Mouse (Mus musculus) liver, embryonic 11.5 days (tissue): Measurements from ENCODE around the gene Tmem35b. TPM values are rescaled to one million over a fixed set of nuclear protein-coding genes. Genes with fewer than 3 reads are reported as not detected.
"Not testable (repeated sequence)": the region's sequence is repeated elsewhere in the genome, so short reads cannot be mapped to it uniquely, and the experiment has no call there.

Experiments used
- ATAC-seq: fragments of 200-750 bp; cut with Nextera tagmentation; replicated peaks from 2 replicates; pipeline ENCODE4 v1.8.0; 2017; ENCODE audit warnings: moderate number of reproducible peaks, mild to moderate bottlenecking, moderate TSS enrichment, moderate library complexity; ENCODE audit not compliant: low FRiP score
- DNase-seq: peaks from one replicate; pipeline ENCODE4 v3.0.0-alpha.2; 2017; ENCODE audit warnings: low spot score
- H3K27ac ChIP-seq: fragments of 300-500 bp; sonication (generic); 2 replicates; pipeline ENCODE4 v1.5.1; 2014; ENCODE audit warnings: mild to moderate bottlenecking, low read depth, low read length, control low read depth
- H3K27me3 ChIP-seq: fragments of 300-500 bp; sonication (generic); replicated peaks from 2 replicates; pipeline ENCODE4 v1.6.1; 2014; ENCODE audit warnings: low read length, mixed read lengths; ENCODE audit not compliant: control insufficient read depth, insufficient read depth
- H3K36me3 ChIP-seq: fragments of 300-500 bp; sonication (generic); 2 replicates; pipeline ENCODE4 v1.6.1; 2014; ENCODE audit warnings: mild to moderate bottlenecking, low read length, moderate library complexity, mixed read lengths; ENCODE audit not compliant: control insufficient read depth, insufficient read depth
- H3K4me1 ChIP-seq: fragments of 300-500 bp; sonication (generic); replicated peaks from 2 replicates; pipeline ENCODE4 v1.6.1; 2014; ENCODE audit warnings: low read length, mixed read lengths; ENCODE audit not compliant: control insufficient read depth, insufficient read depth
- H3K4me2 ChIP-seq: fragments of 300-500 bp; sonication (generic); 2 replicates; pipeline ENCODE4 v1.6.1; 2014; ENCODE audit warnings: mild to moderate bottlenecking, control low read depth, moderate library complexity
- H3K4me3 ChIP-seq: fragments of 300-500 bp; sonication (generic); 2 replicates; pipeline ENCODE4 v1.5.1; 2014; ENCODE audit warnings: low read depth, low read length, control low read depth
- H3K9ac ChIP-seq: fragments of 300-500 bp; sonication (generic); 2 replicates; pipeline ENCODE4 v1.6.1; 2014; ENCODE audit warnings: low read depth, low read length, control low read depth
- H3K9me3 ChIP-seq: fragments of 300-500 bp; sonication (generic); 2 replicates; pipeline ENCODE4 v1.6.1; 2016; ENCODE audit warnings: low read length, inconsistent platforms, mixed read lengths; ENCODE audit not compliant: control insufficient read depth
- WGBS: fragments of 180-500 bp; shearing (Covaris S2); extraction: QIAGEN DNeasy Blood & Tissue Kit; methylation state at CpG from one replicate; pipeline ENCODE4 v1.1.7; 2014; 5-methylcytosine and 5-hydroxymethylcytosine counted together
- polyA plus RNA-seq: library from polyadenylated mRNA; unstranded; fragments of >200 nt; fragmentation: Nextera tagmentation; extraction: Ambion mirVana; gene quantifications from 2 replicates; pipeline ENCODE4 v1.2.1, GENCODE M21; 2014

Gene Tmem35b
- 11.7 and 14.1 TPM in 2 replicates for polyA plus RNA-seq

DNA sequence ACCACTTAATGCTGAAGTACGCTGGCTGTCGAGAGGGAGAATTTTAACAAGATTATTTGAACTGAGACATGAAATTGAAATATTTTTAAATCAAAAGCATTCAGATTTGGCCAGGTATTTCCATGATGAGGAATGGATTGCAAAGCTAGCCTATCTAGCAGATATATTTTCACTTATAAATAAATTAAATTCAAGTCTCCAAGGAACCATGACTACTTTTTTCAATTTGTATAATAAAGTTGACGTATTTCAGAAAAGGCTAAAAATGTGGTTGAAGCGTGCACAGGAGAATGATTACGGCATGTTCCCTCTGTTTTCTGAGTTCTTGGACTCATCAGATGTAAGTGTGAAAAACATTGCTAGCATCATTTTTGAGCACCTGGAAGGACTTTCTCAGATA, at the start of gene Tmem35b:
Gene Tmem35b (plus strand): TSS at position 301 of the 400 bp plus-strand sequence.
- ATAC-seq (no peak), DNase-seq (no peak)
- WGBS, result 92% methylated on average over 5 of the region's 5 CpGs

DNA sequence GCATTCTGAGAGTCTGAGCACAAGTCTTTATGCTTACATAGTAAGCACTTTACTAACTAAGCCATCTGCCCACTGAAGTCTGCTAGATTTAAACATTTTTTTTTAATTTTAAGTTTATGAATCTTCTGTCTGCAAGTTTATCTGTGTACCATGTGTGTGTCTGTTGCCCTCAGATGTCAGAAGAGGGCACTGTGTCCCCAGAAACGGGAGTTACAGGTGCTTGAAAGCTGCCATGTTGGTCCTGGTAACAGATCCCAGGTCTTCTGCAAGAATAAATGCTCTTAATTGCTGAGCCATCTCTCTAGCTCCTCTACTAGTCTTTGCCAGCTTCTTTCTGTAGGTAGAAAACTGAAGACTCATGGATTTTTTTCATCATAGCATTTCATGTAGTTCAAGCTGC, 48.6 kb upstream of the Tmem35b start:
- Histone ChIP-seq H3K4me2 (no peak overlapping the region), H3K36me3 (no peaks in the 10 kb centered on the region), H3K27me3 (no peaks in the 10 kb centered on the region), H3K4me1 (0 out of 2 replicates have a peak, but pooled peaks cover 4% of the 10 kb centered on the region), H3K4me3 (no peak overlapping the region), H3K9ac (no peak overlapping the region), H3K9me3 (no peaks in the 10 kb centered on the region), H3K27ac (no peak overlapping the region)
- 66% methylated on average over 1 of the region's 1 CpGs for WGBS
- DNase-seq (no peak), ATAC-seq (no peak)

More for the DNA sequence above, at the start of gene Tmem35b:
- Histone ChIP-seq H3K27me3 (no peaks in the 10 kb centered on the region), H3K4me1 (no peaks in the 10 kb centered on the region), H3K9ac (no peak within 1 kb of the TSS), H3K36me3 (no peaks in the 10 kb centered on the region; the same call in 1 of the 2 replicates), H3K4me3 (no peak within 1 kb of the TSS), H3K27ac (no peak within 1 kb of the TSS), H3K9me3 (no peaks in the 10 kb centered on the region), H3K4me2 (no peak within 1 kb of the TSS)

DNA sequence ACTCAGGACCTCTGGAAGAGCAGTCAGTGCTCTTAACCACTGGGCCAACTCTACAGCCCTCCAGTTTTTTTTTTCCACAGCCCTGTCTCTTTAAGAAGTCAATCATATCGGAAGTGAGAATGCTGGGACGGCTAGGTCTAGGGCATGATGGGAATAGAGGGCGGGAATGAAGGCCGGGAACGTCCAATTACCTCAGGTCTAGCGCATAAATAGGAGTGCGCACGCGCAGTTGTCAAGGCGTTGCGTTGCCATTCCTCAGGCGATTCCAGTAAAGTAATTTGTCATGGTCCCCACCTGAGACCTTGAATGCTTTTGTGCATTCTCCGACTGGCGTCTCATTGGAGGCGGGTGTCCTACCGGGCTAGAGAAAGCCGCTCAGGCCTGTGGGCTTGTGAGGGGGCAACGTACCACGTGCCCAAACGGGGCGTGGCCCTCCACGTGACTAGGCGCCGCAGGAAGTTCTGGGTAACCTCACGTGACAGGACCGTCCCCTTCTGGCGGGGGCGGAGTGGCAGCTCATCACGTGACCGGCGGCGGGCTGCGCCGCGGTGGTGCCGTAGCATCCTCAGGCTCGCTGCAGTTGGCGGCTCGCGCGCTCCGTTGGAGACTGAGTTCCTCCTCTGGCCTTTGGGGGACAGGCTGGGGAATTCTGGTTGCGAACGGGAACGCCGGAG, 46.5 kb upstream of the Tmem35b start, which contains the start of gene Zmym6:
Gene Zmym6 (plus strand): TSS at position 509 of the 674 bp plus-strand sequence.
- Histone ChIP-seq H3K9me3 (no peaks in the 10 kb centered on the region), H3K27ac (peak within 1 kb of the TSS; percentile 72), H3K4me2 (peak within 1 kb of the TSS; percentile 78), H3K4me1 (0 out of 2 replicates have a peak, but pooled peaks cover 4% of the 10 kb centered on the region), H3K36me3 (no peaks in the 10 kb centered on the region), H3K27me3 (no peaks in the 10 kb centered on the region), H3K9ac (peak within 1 kb of the TSS; percentile 69), H3K4me3 (peak within 1 kb of the TSS; percentile 69)
- WGBS, result under 1% methylated on average over 46 of the region's 46 CpGs
- peak; percentile 98 for DNase-seq
- peak; percentile 95 for ATAC-seq

DNA sequence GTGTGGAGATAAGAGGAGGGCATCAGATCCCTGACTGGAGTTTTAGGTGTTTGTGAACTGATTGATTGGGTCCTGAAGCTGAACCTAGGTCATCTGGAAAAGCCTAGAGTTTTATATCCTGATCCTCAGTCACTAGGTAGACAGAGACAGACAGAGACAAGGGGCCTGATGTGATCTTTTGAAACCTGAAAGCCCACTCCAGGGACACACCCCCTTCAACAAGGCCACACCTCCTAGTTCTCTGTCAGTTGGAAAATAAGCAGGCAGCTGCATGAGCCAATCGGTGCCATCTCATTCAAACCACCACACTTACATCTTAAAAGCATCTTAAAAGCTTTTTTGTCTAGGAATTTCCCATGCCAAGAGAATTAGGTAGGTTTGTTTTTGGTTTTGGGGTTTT, 42.7 kb upstream of the Tmem35b start:
- H3K4me3 ChIP-seq, result no peak overlapping the region
- H3K36me3 ChIP-seq, result no peaks in the 10 kb centered on the region
- H3K9me3 ChIP-seq, result no peaks in the 10 kb centered on the region
- DNase-seq (no peak), ATAC-seq (no peak)
- no peak overlapping the region for H3K27ac ChIP-seq
- WGBS, result 36% methylated on average over 1 of the region's 1 CpGs
- no peak overlapping the region for H3K4me2 ChIP-seq
- no peak overlapping the region for H3K9ac ChIP-seq
- 0 out of 2 replicates have a peak, but pooled peaks cover 4% of the 10 kb centered on the region for H3K4me1 ChIP-seq
- no peaks in the 10 kb centered on the region for H3K27me3 ChIP-seq

DNA sequence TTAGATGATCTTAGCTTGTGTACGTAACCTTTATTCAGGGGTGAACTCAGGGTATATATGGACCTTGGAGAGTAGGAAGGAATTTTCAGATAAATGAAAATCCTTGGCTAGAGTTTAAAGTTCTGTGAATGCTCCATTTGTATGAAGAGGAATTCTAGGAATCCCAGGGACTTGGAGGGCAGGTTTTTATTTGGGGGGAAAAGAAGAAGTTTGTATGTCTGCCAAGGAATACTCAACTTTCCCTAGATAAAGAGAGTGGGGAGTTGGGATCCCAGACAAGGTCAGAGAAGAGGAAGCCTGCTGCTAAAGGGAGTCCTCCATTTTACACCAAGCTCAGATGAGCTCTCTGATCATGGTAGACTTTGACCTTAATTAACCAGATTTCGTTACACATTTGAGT, 40.4 kb upstream of the Tmem35b start:
- no peak for ATAC-seq
- no peak overlapping the region for H3K4me3 ChIP-seq
- DNase-seq, result no peak
- H3K27ac ChIP-seq, result no peak overlapping the region
- H3K27me3 ChIP-seq, result no peaks in the 10 kb centered on the region
- peaks cover under 1% of the 10 kb centered on the region; the same call in 1 of the 2 replicates for H3K36me3 ChIP-seq
- H3K9me3 ChIP-seq, result no peaks in the 10 kb centered on the region
- 0 out of 2 replicates have a peak, but pooled peaks cover under 1% of the 10 kb centered on the region for H3K4me1 ChIP-seq
- no peak overlapping the region for H3K4me2 ChIP-seq
- WGBS, result 82% methylated on average over 2 of the region's 2 CpGs
- H3K9ac ChIP-seq, result no peak overlapping the region

DNA sequence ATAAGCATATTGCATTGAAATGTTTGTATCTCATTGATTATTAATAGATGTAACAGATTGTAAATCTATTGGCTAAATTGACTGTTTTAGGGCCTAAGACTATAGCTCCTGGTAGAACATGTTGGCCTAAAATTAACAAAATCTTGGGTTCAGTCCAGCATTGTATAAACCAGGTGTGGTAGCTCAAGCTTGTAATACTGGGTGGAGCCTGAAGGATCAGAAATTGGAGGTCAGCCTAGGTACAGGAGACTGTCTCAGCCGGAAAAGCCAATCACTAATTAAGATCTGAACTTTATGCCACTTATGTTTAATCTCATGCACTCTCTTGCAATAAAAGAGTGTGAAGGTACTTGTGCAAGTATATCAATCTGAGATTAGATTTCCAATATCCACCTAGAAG, 37.7 kb upstream of the Tmem35b start:
- Histone ChIP-seq H3K4me1 (no peaks in the 10 kb centered on the region), H3K27me3 (no peaks in the 10 kb centered on the region), H3K4me3 (no peak overlapping the region), H3K9ac (no peak overlapping the region), H3K36me3 (peaks cover 3% of the 10 kb centered on the region; the same call in 1 of the 2 replicates), H3K4me2 (no peak overlapping the region), H3K27ac (no peak overlapping the region), H3K9me3 (no peaks in the 10 kb centered on the region)
- DNase-seq (no peak), ATAC-seq (no peak)
- 80% methylated on average over 1 of the region's 1 CpGs for WGBS

DNA sequence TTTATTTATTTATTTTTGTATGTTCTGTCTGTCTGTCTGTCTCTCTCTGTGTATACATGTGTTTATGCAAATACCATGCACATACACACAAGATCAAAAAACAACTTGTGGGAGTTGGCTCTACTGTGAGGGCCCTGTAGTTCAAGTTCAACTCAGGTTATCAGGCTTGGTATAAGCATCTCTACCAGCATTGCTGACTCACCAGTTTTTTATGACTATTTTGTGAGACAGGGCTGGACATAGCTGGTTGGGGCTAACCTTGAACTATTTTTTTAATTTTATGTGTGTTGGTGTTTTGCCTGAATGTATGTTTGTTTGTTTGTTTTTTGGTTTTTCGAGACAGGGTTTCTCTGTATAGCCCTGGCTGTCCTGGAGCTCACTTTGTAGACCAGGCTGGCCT, 32.3 kb upstream of the Tmem35b start:
- no peak overlapping the region for H3K4me2 ChIP-seq
- H3K4me1 ChIP-seq, result no peaks in the 10 kb centered on the region
- no peak overlapping the region for H3K4me3 ChIP-seq
- no peak for ATAC-seq
- DNase-seq, result no peak
- H3K9me3 ChIP-seq, result no peaks in the 10 kb centered on the region
- H3K27ac ChIP-seq, result no peak overlapping the region
- WGBS, result 92% methylated on average over 1 of the region's 1 CpGs
- H3K9ac ChIP-seq, result no peak overlapping the region
- no peaks in the 10 kb centered on the region for H3K27me3 ChIP-seq
- peaks cover 5% of the 10 kb centered on the region; the same call in 1 of the 2 replicates for H3K36me3 ChIP-seq

DNA sequence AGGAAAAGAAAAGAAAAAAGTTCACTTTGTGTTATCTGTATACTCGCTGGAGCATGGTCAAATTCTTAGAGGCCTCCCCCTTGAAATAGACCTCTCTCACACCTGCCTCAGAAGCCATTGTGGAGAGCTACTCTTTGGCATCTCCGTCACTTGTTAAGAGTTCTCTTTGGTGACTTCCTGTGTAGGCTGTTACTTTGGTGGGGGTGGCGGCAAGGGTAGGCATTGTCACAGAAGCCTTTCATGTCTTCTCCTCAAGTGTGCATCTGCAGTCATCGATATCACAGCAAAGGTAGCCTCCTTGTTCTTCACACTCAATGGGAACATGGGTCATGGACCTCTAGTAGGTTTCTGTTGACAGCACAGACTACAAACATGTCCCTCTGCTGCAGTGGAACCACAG, 28.4 kb upstream of the Tmem35b start:
- no peaks in the 10 kb centered on the region for H3K27me3 ChIP-seq
- 80% methylated on average over 4 of the region's 4 CpGs for WGBS
- DNase-seq (no peak), ATAC-seq (no peak)
- H3K9me3 ChIP-seq, result no peaks in the 10 kb centered on the region
- no peak overlapping the region for H3K4me2 ChIP-seq
- no peaks in the 10 kb centered on the region for H3K4me1 ChIP-seq
- H3K4me3 ChIP-seq, result no peak overlapping the region
- H3K27ac ChIP-seq, result no peak overlapping the region
- no peak overlapping the region for H3K9ac ChIP-seq
- H3K36me3 ChIP-seq, result peaks cover 2% of the 10 kb centered on the region; the same call in 1 of the 2 replicates

DNA sequence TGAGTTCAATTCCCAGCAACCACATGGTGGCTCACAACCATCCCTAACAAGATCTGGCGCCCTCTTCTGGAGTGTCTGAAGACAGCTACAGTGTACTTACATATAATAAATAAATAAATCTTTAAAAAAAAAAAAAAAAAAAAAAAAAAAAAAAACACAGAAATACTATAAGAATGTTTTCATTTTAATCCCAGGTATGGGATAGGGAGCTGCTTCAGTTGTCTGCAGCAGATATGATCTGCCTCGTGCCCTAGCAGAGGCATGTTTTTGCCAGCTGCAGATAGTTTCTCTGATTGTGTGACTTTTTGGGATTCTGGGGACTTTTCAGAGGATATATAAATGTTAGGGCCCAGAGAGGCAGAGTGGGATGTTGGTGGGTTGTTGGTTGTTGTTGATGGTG, 23.9 kb upstream of the Tmem35b start:
- not testable (repeated sequence) for DNase-seq, H3K27me3 ChIP-seq, H3K4me3 ChIP-seq, ATAC-seq, H3K4me2 ChIP-seq, H3K27ac ChIP-seq, H3K9me3 ChIP-seq, H3K9ac ChIP-seq, H3K36me3 ChIP-seq, H3K4me1 ChIP-seq
- 82% methylated on average over 1 of the region's 2 CpGs for WGBS
